Mouse (Mus musculus): ENCODE measurements around the gene 4930447C04Rik. TPM values are rescaled to one million over a fixed set of nuclear protein-coding genes. Genes with fewer than 3 reads are reported as not detected.

Gene 4930447C04Rik
- polyA plus RNA-seq (2014; fragmentation: Nextera tagmentation; extraction: Ambion mirVana): 1.3 and 2.6 TPM in 2 replicates

GRCm38 (mm10) chr12:72940071-72940821 lies at the start of gene 4930447C04Rik:
TSS of gene 4930447C04Rik (minus strand) at chr12:72940774.
- no peaks in the 10 kb centered on the region for H3K9me3 ChIP-seq (ENCODE audit: control insufficient read depth, low read length)
- WGBS: under 1% methylated on average over 39 of the region's 39 CpGs

GRCm38 (mm10) chr12:72983071-72983857 lies 42.7 kb upstream of the 4930447C04Rik start:
- no peak overlapping the region for H3K4me3 ChIP-seq (ENCODE audit: low read depth, low read length)
- 89% methylated on average over 8 of the region's 8 CpGs for whole genome bisulfite sequencing
- no peak for ATAC-seq (ENCODE audit: low FRiP score)
- H3K27me3 ChIP-seq (ENCODE audit: control insufficient read depth, insufficient read depth, low read length): no peaks in the 10 kb centered on the region
- H3K9ac ChIP-seq (ENCODE audit: low read length): no peak overlapping the region
- no peak overlapping the region for H3K4me2 ChIP-seq
- H3K4me1 ChIP-seq (ENCODE audit: control insufficient read depth, insufficient read depth, low read length): no peaks in the 10 kb centered on the region
- DNase-seq (ENCODE audit: low spot score, missing footprints): no peak
- H3K27ac ChIP-seq (ENCODE audit: low read depth, low read length): no peak overlapping the region
- no peaks in the 10 kb centered on the region for H3K9me3 ChIP-seq (ENCODE audit: control insufficient read depth, low read length)
- H3K36me3 ChIP-seq (ENCODE audit: control insufficient read depth, insufficient read depth, low read length): no peaks in the 10 kb centered on the region

More at GRCm38 (mm10) chr12:72940071-72940821, at the start of gene 4930447C04Rik:
- ATAC-seq (ENCODE audit: low FRiP score): peak; percentile 30; the same call in 1 of the 2 replicates
- Histone ChIP-seq H3K27me3 (ENCODE audit: control insufficient read depth, insufficient read depth, low read length) (peaks cover 87% of the 10 kb centered on the region), H3K4me1 (ENCODE audit: control insufficient read depth, insufficient read depth, low read length) (peaks cover 14% of the 10 kb centered on the region), H3K9ac (ENCODE audit: low read length) (no peak within 1 kb of the TSS; the same call in 1 of the 2 replicates), H3K27ac (ENCODE audit: low read depth, low read length) (no peak within 1 kb of the TSS), H3K4me3 (ENCODE audit: low read depth, low read length) (peak within 1 kb of the TSS; percentile 18; the same call in 1 of the 2 replicates), H3K4me2 (peak within 1 kb of the TSS; percentile 20), H3K36me3 (ENCODE audit: control insufficient read depth, insufficient read depth, low read length) (no peaks in the 10 kb centered on the region)
- peak; percentile 94 for DNase-seq (ENCODE audit: low spot score, missing footprints)

- WGBS: 82% methylated on average over 10 of the region's 10 CpGs
- Histone ChIP-seq H3K27me3 (ENCODE audit: control insufficient read depth, insufficient read depth, low read length) (no peaks in the 10 kb centered on the region), H3K9ac (ENCODE audit: low read length) (no peak overlapping the region), H3K9me3 (ENCODE audit: control insufficient read depth, low read length) (no peaks in the 10 kb centered on the region), H3K4me1 (ENCODE audit: control insufficient read depth, insufficient read depth, low read length) (no peaks in the 10 kb centered on the region), H3K27ac (ENCODE audit: low read depth, low read length) (no peak overlapping the region), H3K4me3 (ENCODE audit: low read depth, low read length) (no peak overlapping the region), H3K4me2 (no peak overlapping the region), H3K36me3 (ENCODE audit: control insufficient read depth, insufficient read depth, low read length) (no peaks in the 10 kb centered on the region)
- no peak for ATAC-seq (ENCODE audit: low FRiP score)
- DNase-seq (ENCODE audit: low spot score, missing footprints): no peak
Observed at GRCm38 (mm10) chr12:72982616-72983015, 42.0 kb upstream of the 4930447C04Rik start.

- Histone ChIP-seq H3K9ac (ENCODE audit: low read length) (no peak overlapping the region), H3K9me3 (ENCODE audit: control insufficient read depth, low read length) (no peaks in the 10 kb centered on the region), H3K36me3 (ENCODE audit: control insufficient read depth, insufficient read depth, low read length) (no peaks in the 10 kb centered on the region), H3K27me3 (ENCODE audit: control insufficient read depth, insufficient read depth, low read length) (peaks cover 15% of the 10 kb centered on the region), H3K4me2 (no peak overlapping the region), H3K4me1 (ENCODE audit: control insufficient read depth, insufficient read depth, low read length) (no peaks in the 10 kb centered on the region), H3K27ac (ENCODE audit: low read depth, low read length) (no peak overlapping the region), H3K4me3 (ENCODE audit: low read depth, low read length) (no peak overlapping the region)
- WGBS: 75% methylated on average over 5 of the region's 5 CpGs
- ATAC-seq (ENCODE audit: low FRiP score) (no peak), DNase-seq (ENCODE audit: low spot score, missing footprints) (no peak)
Observed at GRCm38 (mm10) chr12:72979236-72979635, 38.7 kb upstream of the 4930447C04Rik start.

- H3K36me3 ChIP-seq (ENCODE audit: control insufficient read depth, insufficient read depth, low read length): no peaks in the 10 kb centered on the region
- H3K4me2 ChIP-seq: no peak overlapping the region
- peaks cover 24% of the 10 kb centered on the region for H3K27me3 ChIP-seq (ENCODE audit: control insufficient read depth, insufficient read depth, low read length)
- H3K27ac ChIP-seq (ENCODE audit: low read depth, low read length): no peak overlapping the region
- no peak for DNase-seq (ENCODE audit: low spot score, missing footprints)
- H3K9ac ChIP-seq (ENCODE audit: low read length): no peak overlapping the region
- ATAC-seq (ENCODE audit: low FRiP score): no peak
- H3K9me3 ChIP-seq (ENCODE audit: control insufficient read depth, low read length): no peaks in the 10 kb centered on the region
- H3K4me1 ChIP-seq (ENCODE audit: control insufficient read depth, insufficient read depth, low read length): no peaks in the 10 kb centered on the region
- WGBS: 87% methylated on average over 3 of the region's 3 CpGs
- no peak overlapping the region for H3K4me3 ChIP-seq (ENCODE audit: low read depth, low read length)
Observed at GRCm38 (mm10) chr12:72977851-72978250, 37.3 kb upstream of the 4930447C04Rik start.

- no peak overlapping the region for H3K9ac ChIP-seq (ENCODE audit: low read length)
- peaks cover 32% of the 10 kb centered on the region for H3K27me3 ChIP-seq (ENCODE audit: control insufficient read depth, insufficient read depth, low read length)
- no peak overlapping the region for H3K4me3 ChIP-seq (ENCODE audit: low read depth, low read length)
- 3% methylated on average over 12 of the region's 12 CpGs for WGBS
- H3K9me3 ChIP-seq (ENCODE audit: control insufficient read depth, low read length): no peaks in the 10 kb centered on the region
- no peak overlapping the region for H3K27ac ChIP-seq (ENCODE audit: low read depth, low read length)
- DNase-seq (ENCODE audit: low spot score, missing footprints) (peak; percentile 93), ATAC-seq (ENCODE audit: low FRiP score) (peak; percentile 73; the same call in 1 of the 2 replicates)
- no peaks in the 10 kb centered on the region for H3K4me1 ChIP-seq (ENCODE audit: control insufficient read depth, insufficient read depth, low read length)
- peak overlapping the region; percentile 35 for H3K4me2 ChIP-seq
- no peaks in the 10 kb centered on the region for H3K36me3 ChIP-seq (ENCODE audit: control insufficient read depth, insufficient read depth, low read length)
Observed at GRCm38 (mm10) chr12:72976718-72977117, 36.1 kb upstream of the 4930447C04Rik start.

GRCm38 (mm10) chr12:72976172-72976571 lies 35.6 kb upstream of the 4930447C04Rik start:
- DNase-seq (ENCODE audit: low spot score, missing footprints): no peak
- no peak for ATAC-seq (ENCODE audit: low FRiP score)
- 4% methylated on average over 7 of the region's 7 CpGs for WGBS
- H3K4me2 ChIP-seq: peak overlapping the region; percentile 35
- H3K27ac ChIP-seq (ENCODE audit: low read depth, low read length): no peak overlapping the region
- no peaks in the 10 kb centered on the region for H3K4me1 ChIP-seq (ENCODE audit: control insufficient read depth, insufficient read depth, low read length)
- H3K27me3 ChIP-seq (ENCODE audit: control insufficient read depth, insufficient read depth, low read length): peaks cover 35% of the 10 kb centered on the region
- no peaks in the 10 kb centered on the region for H3K36me3 ChIP-seq (ENCODE audit: control insufficient read depth, insufficient read depth, low read length)
- H3K9ac ChIP-seq (ENCODE audit: low read length): no peak overlapping the region
- H3K4me3 ChIP-seq (ENCODE audit: low read depth, low read length): no peak overlapping the region
- no peaks in the 10 kb centered on the region for H3K9me3 ChIP-seq (ENCODE audit: control insufficient read depth, low read length)

- no peaks in the 10 kb centered on the region for H3K36me3 ChIP-seq (ENCODE audit: control insufficient read depth, insufficient read depth, low read length)
- ATAC-seq (ENCODE audit: low FRiP score): no peak
- H3K9ac ChIP-seq (ENCODE audit: low read length): no peak overlapping the region
- no peak for DNase-seq (ENCODE audit: low spot score, missing footprints)
- H3K4me3 ChIP-seq (ENCODE audit: low read depth, low read length): no peak overlapping the region
- H3K27ac ChIP-seq (ENCODE audit: low read depth, low read length): no peak overlapping the region
- WGBS: 15% methylated on average over 6 of the region's 6 CpGs
- H3K4me2 ChIP-seq: no peak overlapping the region
- H3K4me1 ChIP-seq (ENCODE audit: control insufficient read depth, insufficient read depth, low read length): no peaks in the 10 kb centered on the region
- H3K27me3 ChIP-seq (ENCODE audit: control insufficient read depth, insufficient read depth, low read length): peaks cover 43% of the 10 kb centered on the region
- H3K9me3 ChIP-seq (ENCODE audit: control insufficient read depth, low read length): no peaks in the 10 kb centered on the region
Observed at GRCm38 (mm10) chr12:72973161-72973560, 32.6 kb upstream of the 4930447C04Rik start.

GRCm38 (mm10) chr12:72970620-72971019 lies 30.0 kb upstream of the 4930447C04Rik start:
- H3K4me2 ChIP-seq: no peak overlapping the region
- 69% methylated on average over 14 of the region's 14 CpGs for WGBS
- H3K27me3 ChIP-seq (ENCODE audit: control insufficient read depth, insufficient read depth, low read length): peaks cover 35% of the 10 kb centered on the region
- ATAC-seq (ENCODE audit: low FRiP score) (no peak), DNase-seq (ENCODE audit: low spot score, missing footprints) (peak; percentile 80)
- H3K4me3 ChIP-seq (ENCODE audit: low read depth, low read length): no peak overlapping the region
- no peak overlapping the region for H3K9ac ChIP-seq (ENCODE audit: low read length)
- no peak overlapping the region for H3K27ac ChIP-seq (ENCODE audit: low read depth, low read length)
- H3K36me3 ChIP-seq (ENCODE audit: control insufficient read depth, insufficient read depth, low read length): no peaks in the 10 kb centered on the region
- no peaks in the 10 kb centered on the region for H3K9me3 ChIP-seq (ENCODE audit: control insufficient read depth, low read length)
- no peaks in the 10 kb centered on the region for H3K4me1 ChIP-seq (ENCODE audit: control insufficient read depth, insufficient read depth, low read length)

Measured in midbrain, embryonic 11.5 days (tissue).